Mouse (Mus musculus) neural tube, embryonic 12.5 days (tissue): ENCODE results near the gene Cntnap5a. TPM values are rescaled to one million over a fixed set of nuclear protein-coding genes. Genes with fewer than 3 reads are reported as not detected.

Experiments
- ATAC-seq: fragments of 200-750 bp; cut with Nextera tagmentation; 2 replicates; pipeline ENCODE4 v1.8.0; 2017; ENCODE audit warnings: low read depth, mild to moderate bottlenecking, moderate TSS enrichment, moderate library complexity; ENCODE audit not compliant: low FRiP score
- H3K27ac ChIP-seq: fragments of 300-500 bp; sonication (generic); 2 replicates; pipeline ENCODE4 v1.5.1; 2016
- H3K27me3 ChIP-seq: fragments of 300-500 bp; sonication (generic); replicated peaks from 2 replicates; pipeline ENCODE4 v1.6.1; 2016; ENCODE audit warnings: mild to moderate bottlenecking
- H3K36me3 ChIP-seq: fragments of 300-500 bp; sonication (generic); 2 replicates; pipeline ENCODE4 v1.6.1; 2016; ENCODE audit warnings: mild to moderate bottlenecking
- H3K4me1 ChIP-seq: fragments of 300-500 bp; sonication (generic); 2 replicates; pipeline ENCODE4 v1.6.1; 2016
- H3K4me2 ChIP-seq: fragments of 300-500 bp; sonication (generic); replicated peaks from 2 replicates; pipeline ENCODE4 v1.6.1; 2016; ENCODE audit warnings: mild to moderate bottlenecking
- H3K4me3 ChIP-seq: fragments of 300-500 bp; sonication (generic); 2 replicates; pipeline ENCODE4 v1.5.1; 2016
- H3K9ac ChIP-seq: fragments of 300-500 bp; sonication (generic); 2 replicates; pipeline ENCODE4 v1.6.1; 2016; ENCODE audit warnings: mild to moderate bottlenecking
- H3K9me3 ChIP-seq: fragments of 300-500 bp; sonication (generic); 2 replicates; pipeline ENCODE4 v1.6.1; 2016; ENCODE audit warnings: mild to moderate bottlenecking
- WGBS: fragments of 180-500 bp; shearing (Covaris S2); methylation state at CpG from one replicate; pipeline ENCODE4 v1.1.7; 2016; 5-methylcytosine and 5-hydroxymethylcytosine counted together
- polyA plus RNA-seq: library from polyadenylated mRNA; unstranded; fragments of >200 nt; fragmentation: Nextera tagmentation; extraction: Ambion mirVana; gene quantifications from 2 replicates; pipeline ENCODE4 v1.2.1, GENCODE M21; 2016

The Cntnap5a gene
- polyA plus RNA-seq, 1 experiment from 2014 or later = 0.52 TPM

DNA sequence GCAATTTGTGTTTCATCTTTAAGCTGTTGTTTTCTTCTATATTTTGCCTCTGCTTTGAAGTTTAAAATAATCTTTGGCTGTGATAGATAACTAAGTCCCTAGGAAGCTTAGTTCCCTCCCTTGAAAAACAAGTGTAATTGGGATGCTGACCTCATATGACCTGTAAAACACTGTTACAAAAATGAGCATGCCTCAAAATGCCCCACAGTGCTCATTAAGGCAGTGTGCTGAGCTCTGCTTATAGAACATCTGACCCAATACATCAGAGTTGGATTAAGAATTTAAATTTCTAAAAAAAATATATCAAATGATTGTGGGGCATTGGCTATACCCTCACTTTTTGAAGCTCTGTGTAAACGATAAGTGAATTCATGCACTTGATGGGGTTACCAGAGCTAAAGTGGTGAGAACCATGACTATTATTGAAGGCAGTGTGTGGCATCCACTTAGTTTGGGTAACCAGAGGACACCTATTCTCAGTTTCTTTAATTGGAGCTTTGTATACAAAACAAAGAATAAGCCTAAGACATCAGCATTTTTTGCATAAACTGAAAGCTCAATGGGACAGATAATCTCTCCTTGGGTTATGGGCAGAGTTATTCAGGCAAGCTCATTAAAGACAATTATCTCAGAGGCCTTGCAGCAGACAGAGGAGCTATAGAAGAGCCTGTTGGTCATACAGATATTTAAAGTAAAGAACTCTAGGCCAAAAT, 241.6 kb downstream of the Cntnap5a start:
- Histone ChIP-seq H3K9me3 (no peaks in the 10 kb centered on the region), H3K9ac (no peak overlapping the region), H3K4me2 (no peak overlapping the region), H3K4me1 (no peaks in the 10 kb centered on the region), H3K36me3 (no peaks in the 10 kb centered on the region), H3K4me3 (no peak overlapping the region), H3K27me3 (no peaks in the 10 kb centered on the region), H3K27ac (no peak overlapping the region)
- no peak for ATAC-seq
- WGBS = 90% methylated on average over 1 of the region's 1 CpGs

- Histone ChIP-seq H3K36me3 (no peaks in the 10 kb centered on the region), H3K4me3 (no peak overlapping the region), H3K9me3 (no peaks in the 10 kb centered on the region), H3K4me2 (no peak overlapping the region), H3K27ac (no peak overlapping the region), H3K27me3 (no peaks in the 10 kb centered on the region), H3K4me1 (no peaks in the 10 kb centered on the region), H3K9ac (no peak overlapping the region)
- no peak for ATAC-seq
- 45% methylated on average over 1 of the region's 1 CpGs for WGBS
Measured at GRCm38 (mm10) chr1:115932045-115932444, 247.5 kb downstream of the Cntnap5a start.

GRCm38 (mm10) chr1:115945892-115946291, 261.3 kb downstream of the Cntnap5a start:
- no peak overlapping the region for H3K4me3 ChIP-seq
- H3K9ac ChIP-seq = no peak overlapping the region
- ATAC-seq = no peak
- H3K36me3 ChIP-seq = no peaks in the 10 kb centered on the region
- H3K27ac ChIP-seq = no peak overlapping the region
- no peaks in the 10 kb centered on the region for H3K9me3 ChIP-seq
- H3K4me2 ChIP-seq = no peak overlapping the region
- H3K27me3 ChIP-seq = no peaks in the 10 kb centered on the region
- H3K4me1 ChIP-seq = no peaks in the 10 kb centered on the region
- WGBS = 80% methylated on average over 3 of the region's 3 CpGs

- no peaks in the 10 kb centered on the region for H3K27me3 ChIP-seq
- no peak overlapping the region for H3K4me2 ChIP-seq
- H3K4me1 ChIP-seq = no peaks in the 10 kb centered on the region
- H3K9me3 ChIP-seq = no peaks in the 10 kb centered on the region
- ATAC-seq = no peak
- H3K4me3 ChIP-seq = no peak overlapping the region
- H3K27ac ChIP-seq = no peak overlapping the region
- H3K36me3 ChIP-seq = no peaks in the 10 kb centered on the region
- WGBS = 90% methylated on average over 2 of the region's 2 CpGs
- H3K9ac ChIP-seq = no peak overlapping the region
Measured at GRCm38 (mm10) chr1:115956528-115956927, 272.0 kb downstream of the Cntnap5a start.

DNA sequence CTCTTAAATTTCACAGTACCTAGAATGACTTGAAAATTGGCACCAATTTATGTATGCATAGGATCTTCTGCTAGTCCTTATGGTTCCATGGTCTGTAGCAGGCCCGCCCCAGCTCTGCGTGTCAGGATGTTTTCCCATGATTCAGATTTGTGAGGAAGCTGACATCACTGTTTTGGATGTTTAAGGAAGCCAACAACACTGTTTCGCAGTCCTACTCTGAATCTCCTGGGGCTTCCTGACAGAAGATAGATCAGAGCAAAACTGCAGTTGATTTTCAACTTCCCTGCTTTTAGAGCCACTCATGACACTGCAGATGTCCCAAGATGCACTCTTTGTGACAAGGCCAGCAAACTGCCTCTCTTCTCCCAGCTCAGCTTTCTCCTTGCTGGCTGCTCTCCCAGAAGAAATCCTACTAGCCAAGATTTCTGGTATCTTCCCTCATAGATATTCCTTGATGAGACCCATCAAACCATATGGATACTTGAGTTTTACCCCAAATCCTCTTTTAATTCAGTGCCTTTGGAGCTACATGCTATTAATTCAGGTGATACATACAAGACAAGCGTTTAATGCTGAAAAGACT, 280.5 kb downstream of the Cntnap5a start:
- no peaks in the 10 kb centered on the region for H3K4me1 ChIP-seq
- no peak overlapping the region for H3K4me2 ChIP-seq
- H3K27ac ChIP-seq = no peak overlapping the region
- no peak overlapping the region for H3K4me3 ChIP-seq
- WGBS = 84% methylated on average over 4 of the region's 4 CpGs
- no peak overlapping the region for H3K9ac ChIP-seq
- no peak for ATAC-seq
- H3K36me3 ChIP-seq = no peaks in the 10 kb centered on the region
- no peaks in the 10 kb centered on the region for H3K27me3 ChIP-seq
- H3K9me3 ChIP-seq = no peaks in the 10 kb centered on the region

DNA sequence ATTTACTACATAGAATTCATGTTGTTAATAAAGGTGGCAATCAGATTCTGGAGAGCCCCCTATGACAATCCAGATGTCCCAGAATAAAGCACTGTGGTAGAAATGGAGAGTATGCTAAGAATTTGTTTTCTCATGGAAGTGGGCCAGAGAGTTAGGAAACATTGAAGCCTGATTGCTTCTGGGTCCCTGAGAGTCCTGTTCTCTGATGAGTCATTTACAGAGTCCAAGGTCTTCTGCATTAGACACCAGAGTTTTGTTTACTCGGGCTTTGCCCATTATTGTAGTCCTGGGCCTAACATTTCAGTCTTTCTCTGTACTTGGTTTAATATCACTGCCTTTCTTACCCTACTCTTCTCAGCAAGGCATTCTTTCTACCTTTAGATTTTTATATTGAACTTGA, 305.6 kb downstream of the Cntnap5a start:
- no peak overlapping the region for H3K4me2 ChIP-seq
- no peaks in the 10 kb centered on the region for H3K4me1 ChIP-seq
- no peak for ATAC-seq
- no peak overlapping the region for H3K4me3 ChIP-seq
- no peak overlapping the region for H3K27ac ChIP-seq
- 76% methylated on average over 1 of the region's 1 CpGs for WGBS
- no peaks in the 10 kb centered on the region for H3K36me3 ChIP-seq
- H3K27me3 ChIP-seq = no peaks in the 10 kb centered on the region
- H3K9ac ChIP-seq = no peak overlapping the region
- no peaks in the 10 kb centered on the region for H3K9me3 ChIP-seq

GRCm38 (mm10) chr1:116015768-116016167, 331.2 kb downstream of the Cntnap5a start:
- no peaks in the 10 kb centered on the region for H3K27me3 ChIP-seq
- H3K4me3 ChIP-seq = no peak overlapping the region
- ATAC-seq = no peak
- H3K4me1 ChIP-seq = no peaks in the 10 kb centered on the region
- H3K27ac ChIP-seq = no peak overlapping the region
- H3K4me2 ChIP-seq = no peak overlapping the region
- no peaks in the 10 kb centered on the region for H3K9me3 ChIP-seq
- 86% methylated on average over 2 of the region's 2 CpGs for WGBS
- no peak overlapping the region for H3K9ac ChIP-seq
- H3K36me3 ChIP-seq = no peaks in the 10 kb centered on the region

- no peaks in the 10 kb centered on the region for H3K4me1 ChIP-seq
- no peaks in the 10 kb centered on the region for H3K27me3 ChIP-seq
Measured at GRCm38 (mm10) chr1:116029653-116030052, 345.1 kb downstream of the Cntnap5a start.

DNA sequence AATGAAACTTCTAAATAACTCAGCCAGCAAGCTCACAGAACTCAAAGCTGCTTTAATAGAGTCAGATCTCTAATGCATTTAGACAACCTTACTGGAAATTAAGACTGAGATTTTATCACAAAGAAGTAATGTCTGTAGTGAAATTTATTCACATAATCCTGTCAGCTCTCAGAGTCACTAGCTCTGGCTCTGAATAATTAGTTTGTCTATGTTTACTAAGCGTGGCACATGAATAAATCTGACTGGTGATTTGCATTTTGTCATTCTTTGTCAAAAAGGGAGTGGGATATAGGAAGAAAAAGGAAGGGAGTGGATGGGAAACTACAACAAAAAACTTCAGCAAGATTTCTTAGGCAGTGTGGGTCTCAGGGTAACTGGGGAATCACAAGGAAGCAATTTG, 351.3 kb downstream of the Cntnap5a start:
- no peaks in the 10 kb centered on the region for H3K27me3 ChIP-seq
- 41% methylated on average over 1 of the region's 1 CpGs for WGBS
- no peak for ATAC-seq
- H3K9me3 ChIP-seq = no peaks in the 10 kb centered on the region
- H3K4me2 ChIP-seq = no peak overlapping the region
- no peaks in the 10 kb centered on the region for H3K4me1 ChIP-seq
- H3K27ac ChIP-seq = no peak overlapping the region
- H3K36me3 ChIP-seq = no peaks in the 10 kb centered on the region
- no peak overlapping the region for H3K9ac ChIP-seq
- H3K4me3 ChIP-seq = no peak overlapping the region

More at GRCm38 (mm10) chr1:116029653-116030052, 345.1 kb downstream of the Cntnap5a start:
- Histone ChIP-seq H3K27ac (no peak overlapping the region), H3K36me3 (no peaks in the 10 kb centered on the region), H3K4me3 (no peak overlapping the region), H3K9ac (no peak overlapping the region), H3K9me3 (no peaks in the 10 kb centered on the region), H3K4me2 (no peak overlapping the region)
- ATAC-seq = no peak
- WGBS = 86% methylated on average over 1 of the region's 1 CpGs

DNA sequence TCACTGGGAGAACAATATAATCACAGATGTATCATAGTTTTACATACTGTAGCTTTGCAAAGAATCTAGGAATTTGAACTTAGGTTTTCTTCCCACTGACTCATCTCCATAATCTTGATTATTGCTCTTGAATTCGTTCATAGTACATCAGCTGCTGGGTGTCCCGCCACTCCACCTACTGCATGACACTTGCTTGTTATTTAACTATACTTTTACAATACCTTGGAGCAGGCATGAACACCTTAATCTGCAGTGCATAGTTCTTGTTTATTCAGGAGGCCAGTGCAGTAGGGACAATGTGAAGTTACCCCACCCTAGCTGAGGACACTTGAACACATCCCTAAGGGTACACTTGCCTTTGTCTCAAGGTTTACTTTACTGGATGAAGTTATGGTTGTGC, 352.3 kb downstream of the Cntnap5a start:
- Histone ChIP-seq H3K4me2 (no peak overlapping the region), H3K4me1 (no peaks in the 10 kb centered on the region), H3K9ac (no peak overlapping the region), H3K27me3 (no peaks in the 10 kb centered on the region), H3K27ac (no peak overlapping the region), H3K36me3 (no peaks in the 10 kb centered on the region), H3K9me3 (no peaks in the 10 kb centered on the region), H3K4me3 (no peak overlapping the region)
- ATAC-seq = no peak
- WGBS = 90% methylated on average over 2 of the region's 2 CpGs

DNA sequence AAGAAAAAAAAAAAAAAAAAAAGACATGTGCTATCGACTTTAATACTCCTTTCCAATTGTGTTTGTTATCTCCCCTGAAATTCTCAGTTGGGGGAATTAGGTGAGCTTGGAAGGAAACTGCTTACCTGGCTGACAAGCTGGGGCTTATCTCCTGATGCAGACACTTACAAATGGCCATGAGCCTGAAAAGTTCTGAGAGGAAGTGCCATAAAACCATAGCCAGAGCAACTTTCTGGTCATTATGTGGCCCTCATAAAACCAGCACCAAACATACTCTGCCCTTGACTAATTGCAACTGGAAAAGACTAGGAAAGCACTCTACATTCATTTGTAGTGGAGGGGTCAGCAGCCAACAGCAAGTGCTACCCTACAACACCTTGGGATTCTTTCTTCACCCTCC, 359.5 kb downstream of the Cntnap5a start:
- 59% methylated on average over 1 of the region's 1 CpGs for WGBS
- Histone ChIP-seq H3K9ac (no peak overlapping the region), H3K9me3 (no peaks in the 10 kb centered on the region), H3K27ac (no peak overlapping the region), H3K4me2 (no peak overlapping the region), H3K27me3 (no peaks in the 10 kb centered on the region), H3K4me1 (no peaks in the 10 kb centered on the region), H3K4me3 (no peak overlapping the region), H3K36me3 (no peaks in the 10 kb centered on the region)
- no peak for ATAC-seq

- H3K9me3 ChIP-seq = no peaks in the 10 kb centered on the region
- H3K4me3 ChIP-seq = no peak overlapping the region
- no peak overlapping the region for H3K4me2 ChIP-seq
- 81% methylated on average over 3 of the region's 3 CpGs for WGBS
- H3K27me3 ChIP-seq = no peaks in the 10 kb centered on the region
- no peaks in the 10 kb centered on the region for H3K4me1 ChIP-seq
- peak; percentile 69; the same call in 1 of the 2 replicates for ATAC-seq
- H3K9ac ChIP-seq = no peak overlapping the region
- H3K36me3 ChIP-seq = no peaks in the 10 kb centered on the region
- no peak overlapping the region for H3K27ac ChIP-seq
Measured at GRCm38 (mm10) chr1:116107010-116107723, 422.6 kb downstream of the Cntnap5a start.
